Mouse (Mus musculus) 416B (cell line): ENCODE data around the gene Snta1.

Source experiments
- DNase-seq: peaks from one replicate; pipeline ENCODE4 v3.0.0; 2011; ENCODE audit warnings: low read depth

Gene Snta1

GRCm38 (mm10) chr2:154407643-154408445 lies at the start of gene Snta1:
Gene Snta1 (minus strand): TSS chr2:154408099.
- DNase-seq: no peak

GRCm38 (mm10) chr2:154456621-154457020 lies 48.7 kb upstream of the Snta1 start:
- no peak for DNase-seq

- DNase-seq: no peak
These were observed 47.9 kb upstream of the Snta1 start for GRCm38 (mm10) chr2:154455776-154456175.

- DNase-seq: no peak
These were observed 46.7 kb upstream of the Snta1 start for GRCm38 (mm10) chr2:154454605-154455004.

- no peak for DNase-seq
These were observed 46.2 kb upstream of the Snta1 start for GRCm38 (mm10) chr2:154454099-154454498.

GRCm38 (mm10) chr2:154452951-154453350 lies 45.1 kb upstream of the Snta1 start:
- no peak for DNase-seq

GRCm38 (mm10) chr2:154448633-154449032 lies 40.7 kb upstream of the Snta1 start:
- DNase-seq: no peak

GRCm38 (mm10) chr2:154447821-154448220 lies 39.9 kb upstream of the Snta1 start:
- DNase-seq: no peak

- no peak for DNase-seq
These were observed 32.6 kb upstream of the Snta1 start for GRCm38 (mm10) chr2:154440453-154440852.

GRCm38 (mm10) chr2:154437191-154437527 lies 29.3 kb upstream of the Snta1 start:
- no peak for DNase-seq

GRCm38 (mm10) chr2:154436458-154437190 lies 28.7 kb upstream of the Snta1 start, which contains the start of gene Cbfa2t2:
Gene Cbfa2t2 (plus strand): TSS chr2:154436481.
- DNase-seq: peak; percentile 66

- DNase-seq: peak; percentile 97
These were observed 28.2 kb upstream of the Snta1 start for GRCm38 (mm10) chr2:154436076-154436457.

GRCm38 (mm10) chr2:154434690-154435089 lies 26.8 kb upstream of the Snta1 start:
- DNase-seq: no peak

- no peak for DNase-seq
These were observed 25.5 kb upstream of the Snta1 start for GRCm38 (mm10) chr2:154433391-154433790.

GRCm38 (mm10) chr2:154432696-154433095 lies 24.8 kb upstream of the Snta1 start:
- no peak for DNase-seq

GRCm38 (mm10) chr2:154430566-154430965 lies 22.7 kb upstream of the Snta1 start:
- DNase-seq: no peak

GRCm38 (mm10) chr2:154427853-154428360 lies 20.0 kb upstream of the Snta1 start:
- no peak for DNase-seq

GRCm38 (mm10) chr2:154426905-154427852 lies 19.3 kb upstream of the Snta1 start:
- DNase-seq: no peak

- DNase-seq: no peak
These were observed 18.4 kb upstream of the Snta1 start for GRCm38 (mm10) chr2:154426188-154426904.

GRCm38 (mm10) chr2:154425522-154425921 lies 17.6 kb upstream of the Snta1 start:
- no peak for DNase-seq

- no peak for DNase-seq
These were observed 15.6 kb upstream of the Snta1 start for GRCm38 (mm10) chr2:154423548-154423947.
